Mouse (Mus musculus) right cerebral cortex, postnatal 25 days (tissue): ENCODE results near the gene Kctd3.

Experiments used
- DNase-seq: peaks from one replicate; pipeline ENCODE4 v3.0.0; 2022

Gene Kctd3

GRCm38 (mm10) chr1:189006826-189007225 is 815 bp downstream of the Kctd3 start:
- no peak for DNase-seq

- no peak for DNase-seq
Observed at GRCm38 (mm10) chr1:189006267-189006666, 1.4 kb downstream of the Kctd3 start.

- DNase-seq: no peak
Observed at GRCm38 (mm10) chr1:189004774-189005173, 2.9 kb downstream of the Kctd3 start.

GRCm38 (mm10) chr1:189001815-189002214 is 5.8 kb downstream of the Kctd3 start:
- no peak for DNase-seq

GRCm38 (mm10) chr1:188999981-189000380 is 7.7 kb downstream of the Kctd3 start:
- DNase-seq: no peak

GRCm38 (mm10) chr1:188997921-188998320 is 9.7 kb downstream of the Kctd3 start:
- DNase-seq: no peak

GRCm38 (mm10) chr1:188993218-188993617 is 14.4 kb downstream of the Kctd3 start:
- DNase-seq: no peak

- DNase-seq: no peak
Observed at GRCm38 (mm10) chr1:188980050-188980449, 27.6 kb downstream of the Kctd3 start.

GRCm38 (mm10) chr1:188973926-188974325 is 33.7 kb downstream of the Kctd3 start:
- DNase-seq: no peak

GRCm38 (mm10) chr1:188973078-188973477 is 34.6 kb downstream of the Kctd3 start:
- no peak for DNase-seq

- no peak for DNase-seq
Observed at GRCm38 (mm10) chr1:188952501-188952900, 55.1 kb downstream of the Kctd3 start.

- no peak for DNase-seq
Observed at GRCm38 (mm10) chr1:188951091-188951490, 56.5 kb downstream of the Kctd3 start.

- no peak for DNase-seq
Observed at GRCm38 (mm10) chr1:188948276-188948675, 59.4 kb downstream of the Kctd3 start.

GRCm38 (mm10) chr1:188947794-188948193 is 59.8 kb downstream of the Kctd3 start:
- no peak for DNase-seq

- no peak for DNase-seq
Observed at GRCm38 (mm10) chr1:188946849-188947248, 60.8 kb downstream of the Kctd3 start.

GRCm38 (mm10) chr1:188945326-188945725 is 62.3 kb downstream of the Kctd3 start:
- no peak for DNase-seq

GRCm38 (mm10) chr1:188937246-188937780 is 70.3 kb downstream of the Kctd3 start:
- DNase-seq: no peak
